Mouse (Mus musculus) lung, adult 2 months (tissue): ENCODE measurements around the gene Nid1.
"Not testable (repeated sequence)": the region's sequence is repeated elsewhere in the genome, so short reads cannot be mapped to it uniquely, and the experiment has no call there.

Experiments
- CTCF ChIP-seq: fragments of 200-500 bp; IDR thresholded peaks from 2 replicates; pipeline ENCODE4 v1.5.1; 2011; ENCODE audit warnings: mild to moderate bottlenecking, low read length, control low read depth; ENCODE audit not compliant: insufficient read depth
- POLR2A ChIP-seq: fragments of 200-500 bp; IDR thresholded peaks from 2 replicates; pipeline ENCODE4 v1.6.1; 2011; ENCODE audit warnings: low read depth, mild to moderate bottlenecking, control low read depth, low read length, borderline replicate concordance; ENCODE audit errors: extremely low read depth

DNA sequence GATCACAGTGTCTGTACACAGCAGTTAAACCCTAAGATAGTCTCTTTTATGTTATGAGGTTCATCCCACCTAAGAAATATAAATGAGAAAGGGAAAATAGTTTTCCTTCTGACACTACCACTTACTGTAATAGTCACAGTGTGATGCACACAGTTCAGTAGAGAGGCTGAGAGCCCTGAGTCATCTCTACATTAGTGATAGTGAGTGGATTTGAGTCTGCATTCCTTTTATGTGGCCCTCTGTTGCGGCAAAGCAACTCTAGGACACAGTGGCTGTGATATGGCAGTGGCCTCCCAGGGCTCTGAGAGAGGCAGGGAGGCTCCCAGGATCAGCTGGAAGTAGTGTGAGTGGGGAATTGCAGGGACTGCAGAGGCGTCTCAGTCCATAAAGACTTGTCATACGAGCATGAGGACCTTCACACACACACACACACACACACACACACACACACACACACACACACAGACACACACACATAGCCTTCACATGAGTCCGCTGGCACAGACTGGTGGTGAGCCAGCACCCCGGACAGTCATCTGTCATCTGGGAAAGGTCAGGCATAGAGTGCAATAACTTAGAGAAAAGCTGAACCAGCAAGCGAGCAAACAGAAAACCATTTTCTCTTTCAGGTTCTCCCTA, 32.7 kb upstream of the Nid1 start:
- not testable (repeated sequence) for TF ChIP-seq CTCF, POLR2A
